Mouse (Mus musculus): ENCODE measurements around the gene Ate1.

DNA sequence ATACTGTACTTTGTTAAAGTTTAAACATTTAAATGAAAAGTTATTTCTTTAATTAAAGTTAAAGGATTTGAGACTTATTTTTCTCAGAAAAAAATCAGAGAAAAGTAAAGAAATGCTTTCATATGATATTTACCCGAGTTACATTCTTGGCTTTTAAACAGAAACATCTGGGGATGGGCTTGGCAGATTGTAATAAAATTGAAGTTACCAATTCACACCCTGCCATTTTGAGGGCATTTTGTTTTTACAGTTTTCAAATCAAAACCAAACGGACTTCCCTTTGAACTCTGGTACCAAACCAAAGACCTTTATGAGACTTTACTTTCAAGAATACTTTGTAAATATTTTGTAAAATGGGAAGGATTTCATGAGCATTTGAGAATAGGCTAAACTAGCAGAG, 94.2 kb downstream of the Ate1 start:
- TF ChIP-seq CTCF (IDR thresholded peaks at IDR 0.05; ENCODE audit: borderline replicate concordance, control insufficient read depth, extremely low read depth, insufficient read depth, low read length, poor library complexity) (no peak), POLR2A (IDR thresholded peaks at IDR 0.05; ENCODE audit: control insufficient read depth, extremely low read depth, insufficient read depth, low read length, poor library complexity) (no peak)

All from thymus, adult 2 months (tissue).